Mouse (Mus musculus) heart, postnatal 36 days (tissue): ENCODE data around the gene Plxna1. TPM values are rescaled to one million over a fixed set of nuclear protein-coding genes. Genes with fewer than 3 reads are reported as not detected.

ENCODE experiments used
- DNase-seq, 2 experiments: peaks; one replicate each; pipeline ENCODE4 v3.0.0; 2021 to 2022
- intact Hi-C: fragments of 180-260 bp; cut with DNase I; formaldehyde crosslinking; loops from one replicate; pipeline ENCODE4 v1.15.1; 2025
- total RNA-seq, 2 experiments: library from RNA; stranded (reverse); gene quantifications; 2 replicates each; pipeline ENCODE4 v1.2.3; 2021

The Plxna1 gene
- total RNA-seq, 2 experiments from 2014 or later: 18.9 to 21.9 TPM

DNA sequence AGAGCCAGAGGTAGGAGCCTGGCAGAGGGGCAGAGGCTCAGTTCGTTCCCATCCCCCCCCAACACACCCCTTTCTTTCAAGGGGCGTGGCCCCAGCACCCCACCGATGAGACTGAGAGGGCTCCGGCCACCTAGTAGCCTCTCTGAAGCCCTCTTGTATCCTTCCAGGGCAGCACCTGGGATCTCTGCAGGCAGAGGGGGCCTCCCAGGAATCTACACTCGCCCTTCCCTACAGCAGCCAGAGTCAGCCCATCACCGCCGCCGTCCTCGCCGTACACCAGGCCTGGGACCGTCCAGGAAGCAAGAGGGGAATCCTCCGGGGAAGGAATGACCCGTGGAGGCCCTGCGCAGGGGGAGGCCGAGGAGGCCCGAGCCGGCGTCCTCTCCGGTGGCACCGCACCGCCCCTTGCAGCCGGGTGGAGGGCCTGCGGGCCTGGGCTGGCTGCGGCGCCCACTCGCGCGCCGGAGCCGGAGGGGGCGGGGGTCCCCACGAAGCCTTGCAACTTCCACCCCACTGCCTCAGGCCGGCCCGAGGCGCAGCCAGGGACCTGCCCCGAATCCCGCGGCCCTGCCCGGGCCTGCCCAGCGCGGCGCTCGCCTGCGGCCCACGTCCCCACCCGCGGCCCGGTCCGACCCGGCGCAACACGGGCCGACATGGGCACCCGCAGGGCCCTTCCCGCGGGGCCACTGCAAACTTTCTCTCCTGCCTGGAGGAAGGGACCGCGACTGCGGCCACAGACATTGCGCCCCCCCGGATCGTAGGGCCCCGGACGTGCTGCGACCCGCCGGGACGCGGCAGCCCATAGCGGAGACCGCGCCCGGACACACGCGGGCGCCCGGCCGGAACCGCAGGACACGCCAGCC, 771 bp downstream of the Plxna1 start:
- intact Hi-C loops: loop anchor here (2.0 to 5.0 kb wide), 5 partner anchors 91 to 434 kb away; partner anchors contain the start of gene Chchd6
- DNase-seq: peak; percentile 48 to 66

DNA sequence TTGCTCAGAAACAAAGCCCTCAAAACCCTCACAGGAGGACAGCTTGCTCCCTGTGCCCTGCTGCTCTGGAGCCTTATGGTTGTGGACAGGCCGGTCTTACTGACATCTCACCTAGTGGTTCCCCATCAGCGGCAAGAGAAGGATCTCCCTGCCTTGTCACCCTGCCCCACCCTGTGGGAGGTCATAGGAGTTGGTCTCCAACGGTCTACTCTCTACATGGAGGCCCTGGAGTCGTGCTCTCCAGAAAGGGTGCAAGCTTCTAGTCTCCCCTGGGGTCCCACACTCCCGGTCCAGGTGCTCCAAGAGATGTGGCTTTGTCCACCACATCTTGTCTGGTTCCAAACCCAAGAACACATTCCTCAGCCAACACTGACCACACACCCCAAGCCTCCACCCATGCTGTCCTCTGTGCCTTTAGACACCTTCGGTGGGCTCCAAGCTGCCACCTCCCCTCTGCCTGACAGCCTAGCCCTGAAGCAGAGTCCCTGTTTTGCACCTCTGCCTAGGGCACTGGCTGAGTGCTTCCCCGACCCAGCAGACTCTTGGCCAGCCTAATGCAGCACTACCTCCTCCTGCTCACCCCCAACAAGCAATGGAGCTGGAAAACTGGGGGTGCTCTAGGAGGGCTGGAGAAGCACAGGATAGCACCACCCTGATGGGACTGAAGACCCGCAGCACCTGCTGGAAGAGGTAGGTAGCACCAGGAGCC, 1.6 kb downstream of the Plxna1 start:
- no peak for DNase-seq
- intact Hi-C loops: loop anchor here (5.0 kb wide), 3 partner anchors 91 to 434 kb away; partner anchors contain the start of gene Chchd6

DNA sequence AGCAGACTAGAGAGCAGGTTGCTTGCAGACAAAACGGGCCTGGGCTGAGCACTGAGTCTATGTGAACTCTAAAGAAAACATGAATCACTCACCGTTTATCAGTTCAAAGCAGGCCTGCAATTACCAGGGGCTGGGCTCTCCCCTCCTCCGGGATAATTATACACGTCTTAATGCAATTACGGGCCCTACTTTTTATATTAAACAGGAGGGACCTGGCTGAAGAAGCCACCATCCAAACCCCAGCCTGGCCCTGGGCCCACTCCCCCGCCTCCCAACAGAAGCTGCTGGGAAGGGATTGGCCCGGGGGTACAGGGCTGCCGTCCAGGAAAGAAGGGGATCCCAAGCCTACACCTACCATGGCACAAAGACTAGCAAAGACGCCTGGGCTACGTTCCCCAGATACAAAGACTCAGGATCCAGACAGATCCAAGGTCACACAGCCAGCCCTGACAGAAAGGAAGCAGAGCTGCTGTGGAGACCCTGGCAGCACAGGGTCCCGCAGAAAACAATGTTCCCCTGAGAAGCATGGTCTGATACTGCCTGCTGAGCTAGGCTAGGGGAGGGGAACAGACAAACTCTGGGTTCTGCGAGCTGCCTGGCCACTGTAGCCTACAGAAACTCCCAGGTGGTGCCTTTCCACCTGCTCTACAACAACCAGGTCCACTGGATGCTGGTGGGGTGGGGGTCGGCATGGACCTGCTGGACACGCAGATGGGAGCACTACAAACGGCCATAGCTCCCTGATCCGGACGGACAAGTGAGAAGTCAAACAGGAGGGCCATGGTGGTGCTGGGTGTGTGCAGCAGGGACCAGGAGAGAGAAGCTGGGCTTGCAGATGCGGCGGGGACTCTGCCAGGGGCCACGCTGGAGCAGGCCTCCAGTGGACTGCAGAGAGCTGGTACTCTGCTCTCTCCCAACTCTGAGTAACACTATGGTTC, 2.4 kb downstream of the Plxna1 start:
- intact Hi-C loops: loop anchor here (5.0 kb wide), 3 partner anchors 92 to 433 kb away; partner anchors contain the start of gene Chchd6
- DNase-seq: peak in 1 of 2 experiments; percentile 40

DNA sequence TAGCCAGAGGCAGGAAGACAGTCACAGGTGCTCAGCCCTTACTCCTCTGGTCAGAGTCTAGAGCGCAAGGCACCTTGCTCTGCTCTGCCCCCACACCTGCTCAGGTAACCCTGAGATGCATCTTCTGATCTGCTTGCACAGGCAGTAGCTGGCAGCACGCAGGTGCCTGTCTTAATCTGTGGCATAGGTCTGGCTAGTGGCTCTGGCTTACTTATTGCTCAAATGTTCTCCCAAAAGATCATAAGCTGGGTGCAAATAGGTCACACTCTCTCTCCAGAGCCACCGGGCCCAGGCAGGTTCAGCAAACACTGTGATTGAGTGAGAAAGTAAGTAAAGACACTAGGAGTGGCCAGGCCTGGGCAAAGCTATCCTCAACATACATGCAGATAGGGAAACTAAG, 3.2 kb downstream of the Plxna1 start:
- no peak for DNase-seq
- intact Hi-C loops: no loop called here

DNA sequence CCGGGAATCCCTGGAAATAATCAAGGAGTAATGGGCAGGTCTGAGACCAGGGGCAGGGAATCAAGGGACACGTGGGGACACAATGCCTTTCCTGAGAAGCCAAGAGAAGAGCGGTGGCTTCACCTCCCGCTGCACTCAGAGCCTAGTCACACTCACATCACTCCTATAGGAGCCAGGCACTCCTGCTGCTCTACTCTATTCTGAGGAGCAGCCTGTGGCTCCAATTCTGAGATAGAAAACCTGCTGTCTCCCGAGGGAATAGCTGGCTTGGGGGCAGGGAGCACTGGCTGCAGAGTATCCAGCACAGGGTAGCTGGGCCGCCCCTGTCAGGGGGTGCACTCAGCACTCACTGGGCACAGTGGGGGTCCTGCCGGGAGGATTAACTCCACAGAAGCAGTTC, 6.8 kb downstream of the Plxna1 start:
- intact Hi-C loops: no loop called here
- no peak for DNase-seq

DNA sequence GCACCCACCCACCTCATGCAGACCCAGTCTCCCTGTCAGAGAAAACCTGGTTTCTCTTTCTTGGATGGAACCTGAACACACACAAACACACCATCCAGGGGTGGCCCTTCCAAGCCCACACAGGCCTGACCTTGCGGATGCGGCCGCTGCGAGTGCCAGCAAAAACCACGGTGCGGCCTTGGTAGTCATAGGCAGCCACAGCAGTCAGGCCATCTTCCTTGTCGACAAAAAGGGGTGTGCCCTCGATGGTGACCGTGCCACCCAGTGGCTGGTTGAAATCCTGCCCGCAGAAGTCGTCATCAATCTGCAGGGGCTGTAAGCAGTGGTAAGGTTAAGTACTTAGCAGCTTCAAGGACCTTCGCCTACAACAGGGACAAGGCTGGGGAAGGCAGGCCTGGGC, 7.7 kb downstream of the Plxna1 start:
- intact Hi-C loops: loop anchor here (5.0 kb wide), 1 partner anchor 117 kb away; no protein-coding TSS in a partner anchor
- no peak for DNase-seq

DNA sequence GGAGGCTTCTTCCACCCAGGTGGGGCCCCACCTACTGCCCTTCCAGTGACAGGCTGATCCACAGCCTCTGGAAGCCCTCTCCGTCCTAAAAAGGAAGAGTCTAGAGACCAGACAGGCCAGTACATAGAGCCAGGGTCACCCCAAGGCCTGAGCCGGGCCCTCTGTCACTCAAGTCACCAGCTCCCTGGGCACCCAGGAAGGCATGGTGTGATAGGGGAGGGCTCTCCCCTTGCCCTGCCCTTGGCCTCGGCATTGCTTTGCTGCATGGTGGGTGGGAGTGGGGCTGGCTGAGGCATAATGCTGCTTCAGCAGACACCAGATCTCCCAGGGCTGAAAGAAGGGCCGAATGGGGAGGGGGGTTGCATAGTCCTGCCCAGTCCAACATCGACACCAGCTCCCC, 8.3 kb downstream of the Plxna1 start:
- DNase-seq: no peak
- intact Hi-C loops: loop anchor here (5.0 kb wide), 1 partner anchor 117 kb away; no protein-coding TSS in a partner anchor

DNA sequence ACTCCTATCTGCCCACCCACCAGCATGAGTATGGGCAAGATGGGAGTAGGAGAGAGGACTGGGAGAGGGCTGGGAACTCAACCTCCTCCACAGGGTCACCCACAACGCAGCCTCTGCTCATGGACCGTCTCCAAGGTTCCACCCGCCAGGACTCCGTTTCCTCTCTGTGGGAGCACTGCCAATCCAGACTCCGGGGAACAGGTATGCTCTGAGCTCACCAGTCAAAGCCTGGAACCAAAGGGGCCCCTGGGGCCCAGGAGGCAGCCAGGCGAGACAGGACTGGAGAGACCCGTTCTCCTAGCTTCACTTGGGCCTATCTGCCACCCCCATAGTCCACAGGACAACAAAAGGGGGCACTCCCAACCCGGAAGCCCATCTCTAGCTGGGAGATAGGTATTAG, 9.3 kb downstream of the Plxna1 start:
- intact Hi-C loops: loop anchor here (5.0 kb wide), 1 partner anchor 116 kb away; no protein-coding TSS in a partner anchor
- no peak for DNase-seq

DNA sequence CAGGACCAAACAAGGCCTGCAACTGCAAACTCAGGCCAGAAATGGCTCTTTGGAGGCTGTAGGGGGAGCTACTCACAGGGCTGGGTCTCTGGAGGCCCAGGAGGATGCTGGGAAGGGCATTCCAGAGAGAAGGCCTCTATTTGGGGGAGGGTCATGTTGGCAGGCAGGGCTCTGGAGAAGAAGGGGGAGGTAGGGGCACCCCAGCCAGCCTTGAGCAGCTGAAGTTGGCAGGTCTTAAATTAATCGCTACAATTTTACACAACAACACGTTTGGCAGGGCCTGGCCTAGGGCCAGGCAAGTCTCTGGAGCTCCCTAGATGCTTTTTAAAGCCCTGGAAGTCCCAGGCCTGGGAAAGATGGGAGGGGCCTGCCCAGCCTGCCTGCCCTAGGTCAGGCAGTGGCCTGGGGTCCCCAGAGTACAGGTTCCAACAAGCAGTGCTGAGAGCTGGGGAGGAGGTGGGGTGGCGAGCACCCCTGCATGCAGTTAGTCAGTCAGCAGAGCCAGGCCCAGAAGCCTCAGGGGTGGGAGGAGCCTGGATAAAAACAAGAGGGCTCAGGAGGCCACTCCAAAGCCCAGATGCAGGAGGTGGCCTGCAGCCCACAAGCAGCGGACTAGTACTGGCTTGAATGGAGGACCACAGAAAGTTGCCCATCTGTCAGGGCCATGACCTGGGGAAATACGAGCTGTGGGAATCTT, 10.8 kb downstream of the Plxna1 start:
- intact Hi-C loops: loop anchor here (5.0 kb wide), 1 partner anchor 114 kb away; no protein-coding TSS in a partner anchor
- peak; percentile 51 to 71 for DNase-seq

DNA sequence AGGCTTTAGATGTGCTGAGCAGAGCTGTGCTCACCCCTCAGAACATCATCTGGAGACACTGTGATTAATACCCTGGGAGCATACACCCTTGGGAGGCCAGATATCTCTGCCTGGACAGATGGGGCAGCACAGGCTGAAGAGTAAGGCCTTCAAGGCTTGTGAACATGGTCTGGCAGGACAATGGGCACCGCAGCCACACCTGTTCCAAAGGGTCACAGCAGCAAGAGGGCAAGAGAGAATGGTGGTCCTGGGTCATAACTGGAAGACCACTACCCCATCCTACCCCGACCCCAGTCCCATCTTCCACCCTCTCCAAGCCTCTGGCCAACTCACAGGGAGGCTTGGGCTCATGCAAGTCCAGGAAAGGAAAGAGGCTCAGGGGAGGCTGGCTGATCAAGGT, 11.9 kb downstream of the Plxna1 start:
- intact Hi-C loops: loop anchor here (5.0 kb wide), 1 partner anchor 113 kb away; no protein-coding TSS in a partner anchor
- no peak for DNase-seq

DNA sequence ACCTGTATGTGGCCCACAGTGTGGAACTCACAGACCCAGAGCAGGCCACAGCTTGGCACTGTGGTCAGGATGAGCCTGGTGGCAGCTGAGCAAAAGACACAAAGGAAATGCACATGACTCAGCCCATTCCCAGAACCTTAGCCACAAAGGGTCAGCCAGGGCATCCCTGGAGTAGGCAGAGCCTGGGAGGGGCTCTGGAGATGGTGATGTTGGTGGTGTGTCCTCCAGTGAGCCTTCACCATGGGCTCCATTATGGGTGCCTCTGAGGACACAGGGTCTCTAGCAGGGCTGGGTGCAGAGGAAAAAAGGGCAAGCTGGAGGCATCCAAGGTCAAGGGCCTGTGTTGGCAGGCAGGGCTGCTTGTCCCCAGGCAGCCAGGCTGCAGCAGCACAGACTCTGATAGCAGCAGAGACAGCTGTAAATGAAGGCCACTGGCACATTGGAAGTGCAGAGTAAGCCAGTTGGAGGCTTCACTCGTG, 12.3 kb downstream of the Plxna1 start:
- intact Hi-C loops: loop anchor here (5.0 kb wide), 1 partner anchor 113 kb away; no protein-coding TSS in a partner anchor
- DNase-seq: peak in 1 of 2 experiments; percentile 38

DNA sequence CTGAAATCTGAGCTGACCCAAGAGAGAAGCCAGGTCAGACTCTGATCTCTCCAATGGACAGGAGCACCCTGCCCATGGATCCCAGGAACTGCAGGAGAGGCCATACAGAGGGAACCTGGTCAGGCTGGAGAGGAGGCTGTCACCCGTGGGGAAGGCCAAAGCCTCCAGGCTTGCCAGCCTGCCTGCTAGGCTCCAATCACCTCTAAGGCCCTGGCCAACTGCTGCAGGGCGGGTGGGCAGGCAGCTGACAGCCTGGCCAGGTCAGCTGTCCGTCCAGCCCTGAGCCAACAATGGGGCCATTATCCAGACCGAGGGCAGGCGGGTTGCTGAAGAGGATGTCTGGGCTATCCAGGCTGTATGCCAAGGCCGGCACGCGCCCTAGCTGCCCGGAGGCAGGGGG, 14.1 kb downstream of the Plxna1 start:
- intact Hi-C loops: loop anchor here (5.0 kb wide), 1 partner anchor 204 kb away; no protein-coding TSS in a partner anchor

DNA sequence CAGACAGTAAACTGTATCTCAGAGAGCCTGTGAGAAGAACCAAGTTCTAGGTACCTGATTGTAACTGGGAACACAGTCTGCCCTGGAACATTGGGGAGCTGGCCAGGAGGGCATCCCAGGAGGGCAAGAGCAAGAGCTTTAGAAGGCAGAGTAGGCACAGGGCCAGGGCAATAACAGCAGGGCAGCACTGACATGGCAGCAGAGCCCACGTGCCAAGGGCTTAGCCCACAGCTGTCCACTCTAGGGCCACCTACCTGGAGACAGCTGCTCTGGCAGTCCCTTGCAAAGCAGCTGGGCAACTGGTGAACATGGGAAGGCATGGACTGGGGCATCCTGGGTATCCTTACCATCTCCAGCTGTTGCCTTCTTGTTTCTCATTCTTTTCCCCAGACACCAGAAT, 14.6 kb downstream of the Plxna1 start:
- intact Hi-C loops: loop anchor here (5.0 kb wide), 1 partner anchor 205 kb away; no protein-coding TSS in a partner anchor
- no peak for DNase-seq

More for the DNA sequence above, 14.1 kb downstream of the Plxna1 start:
- DNase-seq: no peak

DNA sequence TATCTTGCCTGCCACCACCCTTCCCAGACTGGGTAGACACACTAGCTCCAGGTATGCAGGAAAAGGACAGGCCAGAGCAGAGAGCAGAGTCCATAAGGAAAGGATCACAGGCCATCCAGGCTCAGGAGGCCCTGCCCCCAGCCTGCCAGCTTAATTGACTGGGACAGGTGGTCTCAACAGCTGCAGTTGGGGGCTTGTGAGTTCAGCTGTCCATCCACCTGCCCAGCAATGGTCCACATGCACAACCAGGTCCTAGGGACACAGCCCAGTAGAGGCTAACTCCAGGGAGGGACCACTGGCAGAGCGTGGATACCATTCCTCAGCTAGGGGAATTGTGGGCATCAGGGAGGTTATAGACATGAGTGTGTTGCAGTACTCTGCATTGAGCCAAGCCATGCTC, 16.6 kb downstream of the Plxna1 start:
- intact Hi-C loops: loop anchor here (5.0 kb wide), 1 partner anchor 206 kb away; no protein-coding TSS in a partner anchor
- no peak for DNase-seq

DNA sequence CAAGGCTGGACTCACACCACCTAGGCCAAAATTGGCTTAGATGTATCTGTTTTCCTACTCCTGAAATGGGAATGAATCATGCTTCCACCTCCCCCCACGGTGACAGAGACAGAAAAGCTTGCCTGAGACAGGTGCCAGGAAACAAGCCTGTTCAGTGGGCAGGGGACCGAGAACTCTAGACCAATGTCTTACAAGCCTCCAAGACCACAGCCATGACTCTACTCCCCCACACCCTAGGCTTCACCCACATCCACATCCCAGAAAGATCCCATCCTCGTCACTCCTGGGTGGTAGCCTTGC, 17.0 kb downstream of the Plxna1 start:
- DNase-seq: no peak
- intact Hi-C loops: loop anchor here (5.0 kb wide), 1 partner anchor 207 kb away; no protein-coding TSS in a partner anchor

DNA sequence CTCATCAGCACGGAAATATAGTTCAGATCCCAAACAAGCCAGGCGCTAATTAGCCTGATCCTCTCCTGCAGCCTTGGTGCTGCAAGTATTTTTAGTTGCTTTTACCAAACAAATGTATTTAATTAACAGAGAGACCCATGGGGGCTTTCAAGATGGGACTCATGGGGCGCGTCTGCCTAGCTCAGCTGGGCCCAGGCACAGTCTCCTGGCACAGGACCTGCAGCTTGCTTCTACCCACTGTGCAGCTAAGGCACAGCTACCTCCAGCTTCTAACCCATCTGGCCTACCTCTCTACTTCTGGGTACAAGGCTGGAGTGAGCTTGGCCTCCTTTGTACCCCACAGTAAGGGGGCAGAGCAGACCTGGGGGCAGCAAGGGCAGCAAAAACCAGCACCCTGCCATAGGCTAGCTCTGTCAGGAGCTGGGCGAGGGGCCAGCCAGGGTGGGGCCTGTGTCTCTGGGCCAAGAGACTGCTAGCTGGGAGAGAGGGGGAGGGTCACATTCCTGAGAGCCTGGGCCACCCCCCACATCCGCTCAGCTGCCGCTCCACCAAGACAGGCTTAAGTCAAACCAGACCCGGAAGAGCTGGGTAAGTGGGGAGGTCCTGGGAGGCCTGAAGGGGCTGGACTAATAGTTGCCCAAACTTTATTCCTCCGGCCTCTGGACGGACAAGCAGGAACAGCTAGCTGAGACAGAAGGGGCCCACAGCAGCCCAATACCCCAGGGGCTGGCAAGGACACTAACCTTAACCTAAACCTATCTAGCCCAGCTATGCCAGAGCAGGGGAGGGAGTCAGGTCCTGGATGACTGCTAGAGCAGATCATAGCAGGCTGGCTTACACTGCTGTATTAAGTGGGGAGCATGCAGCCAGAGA, 17.6 kb downstream of the Plxna1 start:
- intact Hi-C loops: loop anchor here (5.0 kb wide), 3 partner anchors 207 to 408 kb away; no protein-coding TSS in a partner anchor
- DNase-seq: peak; percentile 85 to 88

DNA sequence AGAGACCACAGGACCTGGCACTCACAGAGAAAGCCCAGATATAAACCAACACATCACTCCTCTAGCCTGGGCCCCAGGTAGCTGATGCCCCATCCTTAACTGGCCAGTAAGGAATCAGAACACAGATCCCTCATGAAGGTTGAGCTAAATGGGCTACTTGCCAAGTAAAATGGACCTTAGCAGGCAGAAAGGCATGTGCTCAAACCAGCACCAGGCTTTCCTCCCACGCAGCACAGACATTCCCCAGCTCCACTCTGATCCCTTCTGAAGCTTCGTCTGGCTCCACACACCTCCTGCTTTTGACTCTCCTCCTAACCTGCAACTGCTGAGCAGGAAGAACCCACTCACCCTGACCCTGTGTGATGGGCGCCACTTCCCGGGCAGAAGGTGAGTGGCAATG, 20.4 kb downstream of the Plxna1 start:
- no peak for DNase-seq
- intact Hi-C loops: loop anchor here (5.0 kb wide), 2 partner anchors 290 to 405 kb away; no protein-coding TSS in a partner anchor

DNA sequence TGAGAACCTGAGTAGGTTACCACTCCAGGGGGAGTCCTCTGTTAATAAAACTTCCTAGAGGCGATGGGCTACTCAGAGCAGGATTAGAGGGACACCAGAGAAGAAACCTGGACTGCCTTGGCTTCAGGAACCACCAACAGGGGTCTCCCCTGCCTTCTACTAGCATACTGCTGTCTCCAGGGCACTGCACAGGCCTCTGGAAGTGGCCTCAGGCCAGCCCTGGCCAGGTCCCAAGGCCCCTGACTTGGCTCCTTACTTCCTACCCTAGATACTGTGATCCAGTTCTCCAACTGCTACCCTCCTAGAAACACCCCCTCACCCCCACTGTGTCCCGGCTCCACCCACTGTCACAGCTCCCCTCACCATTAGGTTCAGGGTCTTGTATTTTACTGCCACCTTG, 23.0 kb downstream of the Plxna1 start:
- intact Hi-C loops: loop anchor here (5.0 kb wide), 1 partner anchor 412 kb away; no protein-coding TSS in a partner anchor
- DNase-seq: peak; percentile 66 to 71
